Mouse (Mus musculus) hindbrain, postnatal 0 days (tissue): Measurements from ENCODE around the gene Crx. TPM values are rescaled to one million over a fixed set of nuclear protein-coding genes. Genes with fewer than 3 reads are reported as not detected.
"Not testable (repeated sequence)": the region's sequence is repeated elsewhere in the genome, so short reads cannot be mapped to it uniquely, and the experiment has no call there.

ENCODE experiments used
- ATAC-seq: fragments of 200-750 bp; cut with Nextera tagmentation; 2 replicates; pipeline ENCODE4 v1.8.0; 2017; ENCODE audit warnings: mild to moderate bottlenecking, moderate TSS enrichment, moderate library complexity
- DNase-seq: peaks from one replicate; pipeline ENCODE4 v3.0.0-alpha.2; 2015; ENCODE audit warnings: low spot score
- H3K27ac ChIP-seq: fragments of 300-500 bp; sonication (generic); 2 replicates; pipeline ENCODE4 v1.5.1; 2014; ENCODE audit warnings: mild to moderate bottlenecking
- H3K27me3 ChIP-seq: fragments of 300-500 bp; sonication (generic); 2 replicates; pipeline ENCODE4 v1.6.1; 2014; ENCODE audit warnings: low read length, mixed read lengths; ENCODE audit not compliant: insufficient read depth
- H3K36me3 ChIP-seq: fragments of 300-500 bp; sonication (generic); 2 replicates; pipeline ENCODE4 v1.6.1; 2014; ENCODE audit warnings: low read length, mixed read lengths; ENCODE audit not compliant: insufficient read depth
- H3K4me1 ChIP-seq: fragments of 300-500 bp; sonication (generic); 2 replicates; pipeline ENCODE4 v1.6.1; 2014; ENCODE audit warnings: antibody characterized with exemption, low read length, mixed read lengths; ENCODE audit not compliant: insufficient read depth
- H3K4me2 ChIP-seq: fragments of 300-500 bp; sonication (generic); 2 replicates; pipeline ENCODE4 v1.6.1; 2014; ENCODE audit warnings: low read depth, mild to moderate bottlenecking, low read length, moderate library complexity, mixed read lengths
- H3K4me3 ChIP-seq: fragments of 300-500 bp; sonication (generic); 2 replicates; pipeline ENCODE4 v1.5.1; 2014; ENCODE audit warnings: low read length
- H3K9ac ChIP-seq: fragments of 300-500 bp; sonication (generic); replicated peaks from 2 replicates; pipeline ENCODE4 v1.6.1; 2014; ENCODE audit warnings: mild to moderate bottlenecking, low read length, moderate library complexity, mixed read lengths
- H3K9me3 ChIP-seq: fragments of 300-500 bp; sonication (generic); 2 replicates; pipeline ENCODE4 v1.6.1; 2016; ENCODE audit warnings: low read length, mixed read lengths
- CTCF ChIP-seq: IDR thresholded peaks from 2 replicates; pipeline ENCODE4 v1.5.1; 2016; ENCODE audit warnings: antibody characterized with exemption, control low read depth, low read depth
- WGBS: fragments of 180-500 bp; shearing (Covaris S2); extraction: QIAGEN DNeasy Blood & Tissue Kit; methylation state at CpG from one replicate; pipeline ENCODE4 v1.1.7; 2014; 5-methylcytosine and 5-hydroxymethylcytosine counted together
- polyA plus RNA-seq: library from polyadenylated mRNA; unstranded; fragments of >200 nt; fragmentation: Nextera tagmentation; extraction: Ambion mirVana; gene quantifications from 2 replicates; pipeline ENCODE4 v1.2.1, GENCODE M21; 2015
- total RNA-seq: library from RNA; depleted of rRNA; stranded (reverse); fragments of >200 nt; gene quantifications from 2 replicates; pipeline ENCODE4 v1.2.3, GENCODE M21; 2014

The Crx gene
- total and polyA plus RNA-seq, 2 experiments from 2014 or later: not detected

DNA sequence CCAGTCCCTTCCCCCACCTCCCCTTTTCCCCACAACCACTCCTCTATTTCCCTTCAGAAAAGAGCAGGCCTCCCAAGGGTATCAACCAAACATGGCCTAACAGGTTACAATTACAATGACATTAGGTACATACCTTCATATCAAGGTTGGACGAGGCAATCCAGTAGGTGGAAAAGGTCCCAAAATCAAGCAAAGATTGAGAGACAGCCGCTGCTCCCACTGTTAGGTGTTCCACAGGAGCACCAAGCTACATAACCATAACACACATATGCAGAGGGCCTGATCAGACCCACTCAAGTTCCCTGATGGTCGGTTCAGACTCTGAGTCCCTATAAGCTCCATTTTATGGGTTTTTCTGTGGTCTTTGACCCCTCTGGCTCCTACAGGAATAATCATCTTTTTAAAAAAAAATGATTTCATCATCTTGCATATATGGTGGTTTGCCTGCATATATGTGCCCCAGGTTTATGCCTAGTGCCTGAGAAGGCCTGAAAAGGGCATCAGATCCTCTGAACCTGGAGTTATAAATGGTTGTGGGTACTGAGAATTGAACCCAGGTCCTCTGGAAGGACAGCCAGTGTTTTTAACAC lies 36.5 kb upstream of the Crx start:
- ATAC-seq (no peak), DNase-seq (no peak)
- Histone ChIP-seq H3K27ac (no peak overlapping the region), H3K9me3 (no peaks in the 10 kb centered on the region), H3K4me1 (peaks cover 13% of the 10 kb centered on the region), H3K4me2 (no peak overlapping the region), H3K36me3 (peaks cover 10% of the 10 kb centered on the region; the same call in 1 of the 2 replicates), H3K27me3 (no peaks in the 10 kb centered on the region), H3K4me3 (no peak overlapping the region), H3K9ac (no peak overlapping the region)
- no peak for TF ChIP-seq CTCF
- WGBS: 84% methylated on average over 3 of the region's 3 CpGs

DNA sequence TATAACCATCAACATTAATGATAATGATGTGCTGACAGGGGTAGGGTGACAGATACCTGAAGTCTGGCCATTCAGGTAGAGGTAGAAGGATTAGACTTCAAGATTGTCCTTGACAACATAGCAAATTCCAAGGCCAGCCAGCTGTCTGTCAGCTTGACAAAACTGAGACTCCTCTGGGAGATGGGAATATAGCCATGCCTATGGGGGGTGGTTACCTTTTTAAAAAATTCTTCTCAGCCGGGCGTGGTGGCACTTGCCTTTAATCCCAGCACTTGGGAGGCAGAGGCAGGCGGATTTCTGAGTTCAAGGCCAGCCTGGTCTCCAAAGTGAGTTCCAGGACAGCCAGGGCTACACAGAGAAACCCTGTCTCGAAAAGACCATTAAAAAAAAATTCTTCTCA lies 35.9 kb upstream of the Crx start:
- H3K27ac ChIP-seq, H3K4me1 ChIP-seq, H3K9me3 ChIP-seq, H3K27me3 ChIP-seq, H3K9ac ChIP-seq, H3K4me3 ChIP-seq, DNase-seq, H3K4me2 ChIP-seq, ATAC-seq: not testable (repeated sequence)
- 95% methylated on average over 4 of the region's 4 CpGs for WGBS
- H3K36me3 ChIP-seq: peaks cover 10% of the 10 kb centered on the region; the same call in 1 of the 2 replicates

DNA sequence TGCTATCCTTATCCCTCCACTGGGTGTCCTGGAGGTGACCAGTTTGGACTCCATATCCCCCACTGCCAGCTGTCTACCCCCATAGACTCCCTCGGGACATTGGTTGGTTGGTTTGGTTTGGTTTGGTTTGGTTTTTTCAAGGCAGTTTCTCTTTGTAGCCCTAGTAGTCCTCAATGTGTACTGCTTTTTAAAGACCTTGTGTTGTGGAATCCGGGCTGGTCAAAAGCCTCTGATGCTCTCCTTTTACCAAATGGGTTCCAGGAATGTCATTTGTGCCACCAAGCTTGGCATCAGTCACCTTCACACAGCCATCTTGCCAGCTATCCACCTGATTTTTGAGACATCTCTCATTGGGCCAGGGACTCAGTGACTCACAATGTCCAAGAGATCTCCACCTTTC lies 35.0 kb upstream of the Crx start:
- TF ChIP-seq CTCF: no peak
- 89% methylated on average over 2 of the region's 2 CpGs for WGBS
- ATAC-seq (no peak), DNase-seq (no peak)
- no peak overlapping the region for H3K4me2 ChIP-seq
- H3K9ac ChIP-seq: no peak overlapping the region
- H3K36me3 ChIP-seq: peaks cover 8% of the 10 kb centered on the region; the same call in 1 of the 2 replicates
- H3K9me3 ChIP-seq: no peaks in the 10 kb centered on the region
- H3K27me3 ChIP-seq: no peaks in the 10 kb centered on the region
- no peak overlapping the region for H3K27ac ChIP-seq
- no peaks in the 10 kb centered on the region for H3K4me1 ChIP-seq
- no peak overlapping the region for H3K4me3 ChIP-seq

DNA sequence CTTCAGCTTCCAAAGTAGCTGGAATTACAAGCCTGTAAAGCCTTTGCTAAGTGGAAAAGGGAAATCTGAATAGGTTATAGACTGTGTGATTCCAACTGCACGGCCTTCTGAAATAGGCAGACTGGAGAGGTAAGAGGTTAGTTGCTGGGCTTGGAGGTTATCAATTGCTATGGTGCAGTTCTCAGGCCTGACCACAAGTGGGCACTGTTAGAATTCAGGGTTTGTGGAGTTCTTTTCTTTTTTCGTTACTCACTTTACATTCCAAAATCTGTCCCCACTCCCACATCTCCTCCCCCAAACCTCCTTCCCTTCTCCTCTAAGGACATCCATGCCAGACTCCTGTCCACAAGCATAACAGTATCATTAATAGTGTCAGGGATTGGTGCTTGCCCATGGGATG lies 34.5 kb upstream of the Crx start:
- no peak for ATAC-seq
- 43% methylated on average over 2 of the region's 2 CpGs for WGBS
- peak; percentile 72 for TF ChIP-seq CTCF

DNA sequence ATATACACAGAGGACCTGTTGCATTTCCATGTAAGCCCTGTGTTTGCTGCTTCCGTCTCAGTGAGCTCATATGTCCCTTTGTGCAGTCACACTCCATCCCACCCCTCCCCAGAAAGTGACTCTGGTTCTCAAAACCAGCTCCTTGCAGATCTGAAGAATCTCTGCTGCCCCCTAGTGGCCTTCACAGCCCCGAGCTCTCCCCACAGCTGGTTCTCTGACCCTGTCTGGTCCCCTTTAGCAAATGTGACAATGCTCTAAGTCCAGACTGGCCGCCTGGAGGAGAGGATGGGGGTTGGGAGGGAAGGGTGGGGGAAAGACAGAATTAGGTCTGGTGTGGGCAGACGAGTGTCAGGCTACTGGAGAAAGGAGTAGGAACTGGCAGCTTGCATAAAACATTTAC lies 32.4 kb upstream of the Crx start:
- DNase-seq: peak; percentile 90
- 2% methylated on average over 4 of the region's 4 CpGs for WGBS
- Histone ChIP-seq H3K9ac (no peak overlapping the region), H3K4me2 (no peak overlapping the region), H3K4me3 (no peak overlapping the region), H3K27me3 (no peaks in the 10 kb centered on the region), H3K36me3 (peaks cover 2% of the 10 kb centered on the region; the same call in 1 of the 2 replicates), H3K27ac (no peak overlapping the region), H3K4me1 (no peaks in the 10 kb centered on the region), H3K9me3 (no peaks in the 10 kb centered on the region)
- peak; percentile 85 for TF ChIP-seq CTCF
- ATAC-seq: peak; percentile 73

More for the DNA sequence above, 34.5 kb upstream of the Crx start:
- Histone ChIP-seq H3K4me3 (no peak overlapping the region), H3K36me3 (peaks cover 6% of the 10 kb centered on the region; the same call in 1 of the 2 replicates), H3K4me1 (no peaks in the 10 kb centered on the region), H3K4me2 (no peak overlapping the region), H3K27ac (no peak overlapping the region), H3K9ac (no peak overlapping the region), H3K27me3 (no peaks in the 10 kb centered on the region), H3K9me3 (no peaks in the 10 kb centered on the region)
- peak; percentile 35 for DNase-seq

DNA sequence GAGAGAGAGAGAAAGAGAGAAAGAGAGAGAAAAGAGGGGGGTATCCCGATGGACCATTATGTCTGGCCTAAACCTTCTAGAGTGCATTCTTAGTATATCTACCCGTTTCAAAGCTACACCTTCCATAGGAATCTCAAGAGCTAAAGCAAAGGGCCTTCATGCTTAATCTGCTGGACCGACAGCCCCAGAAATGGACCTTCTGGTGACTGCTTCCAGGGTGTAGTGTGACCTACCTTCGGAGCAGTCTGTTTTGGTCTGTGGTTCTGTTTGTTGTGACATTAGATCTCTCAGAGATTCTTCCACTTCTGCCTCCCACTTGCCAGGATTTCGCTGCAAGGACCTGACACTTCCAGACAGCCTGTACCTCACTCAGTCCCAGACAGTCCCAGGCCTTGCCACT lies 30.8 kb upstream of the Crx start:
- H3K9ac ChIP-seq: no peak overlapping the region
- DNase-seq (no peak), ATAC-seq (no peak)
- no peaks in the 10 kb centered on the region for H3K9me3 ChIP-seq
- no peak overlapping the region for H3K4me3 ChIP-seq
- H3K27me3 ChIP-seq: no peaks in the 10 kb centered on the region
- H3K36me3 ChIP-seq: no peaks in the 10 kb centered on the region
- no peak for TF ChIP-seq CTCF
- no peak overlapping the region for H3K27ac ChIP-seq
- no peaks in the 10 kb centered on the region for H3K4me1 ChIP-seq
- H3K4me2 ChIP-seq: no peak overlapping the region
- WGBS: 85% methylated on average over 5 of the region's 5 CpGs

DNA sequence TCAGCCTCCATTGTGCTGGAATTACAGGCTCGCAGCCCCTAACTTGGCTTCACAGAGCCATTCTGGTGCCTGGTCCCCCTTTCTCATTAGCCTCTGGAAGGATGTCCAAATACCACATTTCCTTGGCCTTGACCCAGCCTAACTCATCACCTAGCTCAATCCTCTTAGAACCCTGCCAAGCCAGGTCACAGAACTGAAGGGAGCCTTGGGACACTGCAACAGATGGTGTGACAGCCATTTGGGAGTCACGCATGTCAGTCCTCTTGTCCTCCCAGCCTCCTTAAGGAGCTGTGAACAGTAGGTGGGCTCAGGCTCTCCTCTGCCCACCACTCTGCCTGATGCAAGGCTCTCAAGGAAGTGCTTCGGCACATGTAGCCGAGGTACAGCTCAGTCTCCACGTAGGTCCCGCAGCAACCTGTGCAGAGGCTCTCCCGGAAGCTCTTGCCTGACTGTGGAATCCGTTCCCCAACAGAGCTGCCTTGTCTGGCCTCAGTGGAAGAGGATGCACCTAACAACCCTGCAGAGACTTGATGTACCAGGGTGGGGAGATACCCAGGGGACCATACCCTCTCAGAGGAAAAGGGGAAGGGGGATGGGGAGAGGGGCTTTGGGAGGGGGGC lies 28.3 kb upstream of the Crx start:
- ATAC-seq: no peak
- Histone ChIP-seq H3K27ac (no peak overlapping the region), H3K4me3 (no peak overlapping the region), H3K9ac (no peak overlapping the region), H3K4me2 (no peak overlapping the region), H3K4me1 (no peaks in the 10 kb centered on the region), H3K36me3 (no peaks in the 10 kb centered on the region), H3K9me3 (no peaks in the 10 kb centered on the region), H3K27me3 (no peaks in the 10 kb centered on the region)
- TF ChIP-seq CTCF: no peak
- DNase-seq: no peak
- 80% methylated on average over 8 of the region's 8 CpGs for WGBS
